Mouse (Mus musculus): Measurements from ENCODE around the gene Nsg2. TPM values are rescaled to one million over a fixed set of nuclear protein-coding genes. Genes with fewer than 3 reads are reported as not detected.
A peak's percentile ranks its signal among the peaks of the same experiment; 100 is the strongest.
"Not testable (repeated sequence)": the region's sequence is repeated elsewhere in the genome, so short reads cannot be mapped to it uniquely, and the experiment has no call there.

Nsg2 gene
- polyA plus RNA-seq (2015; fragmentation: Nextera tagmentation; extraction: Ambion mirVana) = 394 and 482 TPM in 2 replicates

GRCm38 (mm10) chr11:32000281-32000680 is at the start of gene Nsg2:
TSS of gene Nsg2 (plus strand) at chr11:32000463.
- Histone ChIP-seq H3K4me2 (peak within 1 kb of the TSS; percentile 80), H3K9me3 (replicated peaks) (no peaks in the 10 kb centered on the region), H3K4me1 (peaks cover 36% of the 10 kb centered on the region), H3K9ac (replicated peaks) (peak within 1 kb of the TSS; percentile 72), H3K36me3 (peaks cover 16% of the 10 kb centered on the region), H3K4me3 (replicated peaks) (peak within 1 kb of the TSS; percentile 60), H3K27ac (replicated peaks) (peak within 1 kb of the TSS; percentile 93), H3K27me3 (replicated peaks) (no peaks in the 10 kb centered on the region)
- ATAC-seq (ENCODE audit: low FRiP score) = peak; percentile 87
- under 1% methylated on average over 16 of the region's 16 CpGs for WGBS

GRCm38 (mm10) chr11:31960071-31960470 is 40.2 kb upstream of the Nsg2 start:
- no peaks in the 10 kb centered on the region for H3K4me1 ChIP-seq
- no peak for ATAC-seq (ENCODE audit: low FRiP score)
- H3K4me3 ChIP-seq (replicated peaks) = no peak overlapping the region
- no peaks in the 10 kb centered on the region for H3K36me3 ChIP-seq
- no peak overlapping the region for H3K9ac ChIP-seq (replicated peaks)
- no peaks in the 10 kb centered on the region for H3K9me3 ChIP-seq (replicated peaks)
- H3K27ac ChIP-seq (replicated peaks) = no peak overlapping the region
- H3K27me3 ChIP-seq (replicated peaks) = no peaks in the 10 kb centered on the region
- no peak overlapping the region for H3K4me2 ChIP-seq

GRCm38 (mm10) chr11:31963993-31964392 is 36.3 kb upstream of the Nsg2 start:
- no peak overlapping the region for H3K4me2 ChIP-seq
- no peak overlapping the region for H3K27ac ChIP-seq (replicated peaks)
- ATAC-seq (ENCODE audit: low FRiP score) = no peak
- no peaks in the 10 kb centered on the region for H3K9me3 ChIP-seq (replicated peaks)
- H3K27me3 ChIP-seq (replicated peaks) = no peaks in the 10 kb centered on the region
- no peak overlapping the region for H3K4me3 ChIP-seq (replicated peaks)
- H3K36me3 ChIP-seq = no peaks in the 10 kb centered on the region
- H3K9ac ChIP-seq (replicated peaks) = no peak overlapping the region
- H3K4me1 ChIP-seq = peaks cover 5% of the 10 kb centered on the region; the same call in 1 of the 2 replicates
- 96% methylated on average over 1 of the region's 1 CpGs for WGBS

- peak; percentile 50; the same call in 1 of the 2 replicates for ATAC-seq (ENCODE audit: low FRiP score)
- H3K4me2 ChIP-seq = peak within 1 kb of the TSS; percentile 55
- WGBS = 46% methylated on average over 49 of the region's 49 CpGs
- H3K9ac ChIP-seq (replicated peaks) = no peak within 1 kb of the TSS
- H3K4me1 ChIP-seq = peaks cover 5% of the 10 kb centered on the region; the same call in 1 of the 2 replicates
- H3K9me3 ChIP-seq (replicated peaks) = no peaks in the 10 kb centered on the region
- no peaks in the 10 kb centered on the region for H3K27me3 ChIP-seq (replicated peaks)
- no peak within 1 kb of the TSS for H3K27ac ChIP-seq (replicated peaks)
- peak within 1 kb of the TSS; percentile 26; the same call in 1 of the 2 replicates for H3K4me3 ChIP-seq (replicated peaks)
- no peaks in the 10 kb centered on the region for H3K36me3 ChIP-seq
Measured at GRCm38 (mm10) chr11:31965256-31966134, 34.8 kb upstream of the Nsg2 start, which contains the start of gene 4930524B15Rik. TSS of gene 4930524B15Rik (plus strand) at chr11:31965592.

- Histone ChIP-seq H3K4me3 (replicated peaks) (no peak overlapping the region), H3K9me3 (replicated peaks) (no peaks in the 10 kb centered on the region), H3K4me1 (no peaks in the 10 kb centered on the region), H3K27ac (replicated peaks) (no peak overlapping the region), H3K4me2 (no peak overlapping the region), H3K9ac (replicated peaks) (no peak overlapping the region), H3K36me3 (no peaks in the 10 kb centered on the region), H3K27me3 (replicated peaks) (no peaks in the 10 kb centered on the region)
- ATAC-seq (ENCODE audit: low FRiP score) = no peak
- 78% methylated on average over 4 of the region's 4 CpGs for WGBS
Measured at GRCm38 (mm10) chr11:31974132-31974531, 26.1 kb upstream of the Nsg2 start.

GRCm38 (mm10) chr11:31974826-31975225 is 25.4 kb upstream of the Nsg2 start:
- Histone ChIP-seq H3K4me2 (no peak overlapping the region), H3K36me3 (no peaks in the 10 kb centered on the region), H3K9ac (replicated peaks) (no peak overlapping the region), H3K9me3 (replicated peaks) (0 out of 2 replicates have a peak, but pooled peaks cover under 1% of the 10 kb centered on the region), H3K4me3 (replicated peaks) (no peak overlapping the region), H3K27ac (replicated peaks) (no peak overlapping the region), H3K27me3 (replicated peaks) (no peaks in the 10 kb centered on the region), H3K4me1 (no peaks in the 10 kb centered on the region)
- 70% methylated on average over 8 of the region's 8 CpGs for WGBS
- ATAC-seq (ENCODE audit: low FRiP score) = no peak

GRCm38 (mm10) chr11:31975678-31976077 is 24.6 kb upstream of the Nsg2 start:
- Histone ChIP-seq H3K4me1 (no peaks in the 10 kb centered on the region), H3K36me3 (no peaks in the 10 kb centered on the region), H3K27ac (replicated peaks) (no peak overlapping the region), H3K4me3 (replicated peaks) (no peak overlapping the region), H3K9ac (replicated peaks) (no peak overlapping the region), H3K27me3 (replicated peaks) (no peaks in the 10 kb centered on the region), H3K9me3 (replicated peaks) (0 out of 2 replicates have a peak, but pooled peaks cover 6% of the 10 kb centered on the region), H3K4me2 (no peak overlapping the region)
- 87% methylated on average over 5 of the region's 5 CpGs for WGBS
- ATAC-seq (ENCODE audit: low FRiP score) = no peak

GRCm38 (mm10) chr11:31976137-31976536 is 24.1 kb upstream of the Nsg2 start:
- ATAC-seq (ENCODE audit: low FRiP score) = no peak
- H3K27me3 ChIP-seq (replicated peaks) = no peaks in the 10 kb centered on the region
- 81% methylated on average over 5 of the region's 5 CpGs for WGBS

GRCm38 (mm10) chr11:31980089-31980488 is 20.2 kb upstream of the Nsg2 start:
- not testable (repeated sequence) for H3K27ac ChIP-seq (replicated peaks)

More at GRCm38 (mm10) chr11:31976137-31976536, 24.1 kb upstream of the Nsg2 start:
- Histone ChIP-seq H3K4me3 (replicated peaks) (no peak overlapping the region), H3K4me1 (no peaks in the 10 kb centered on the region), H3K36me3 (no peaks in the 10 kb centered on the region), H3K27ac (replicated peaks) (no peak overlapping the region), H3K9me3 (replicated peaks) (0 out of 2 replicates have a peak, but pooled peaks cover 6% of the 10 kb centered on the region), H3K4me2 (no peak overlapping the region), H3K9ac (replicated peaks) (no peak overlapping the region)

GRCm38 (mm10) chr11:31981830-31982229 is 18.4 kb upstream of the Nsg2 start:
- 92% methylated on average over 7 of the region's 7 CpGs for WGBS
- H3K4me2 ChIP-seq = no peak overlapping the region
- no peak overlapping the region for H3K9ac ChIP-seq (replicated peaks)
- no peaks in the 10 kb centered on the region for H3K27me3 ChIP-seq (replicated peaks)
- ATAC-seq (ENCODE audit: low FRiP score) = no peak
- no peaks in the 10 kb centered on the region for H3K4me1 ChIP-seq
- H3K27ac ChIP-seq (replicated peaks) = no peak overlapping the region
- no peak overlapping the region for H3K4me3 ChIP-seq (replicated peaks)
- H3K9me3 ChIP-seq (replicated peaks) = 0 out of 2 replicates have a peak, but pooled peaks cover 6% of the 10 kb centered on the region
- H3K36me3 ChIP-seq = no peaks in the 10 kb centered on the region

More at GRCm38 (mm10) chr11:31980089-31980488, 20.2 kb upstream of the Nsg2 start:
- not testable (repeated sequence) for H3K9me3 ChIP-seq (replicated peaks); H3K27me3 ChIP-seq (replicated peaks); H3K4me1 ChIP-seq; H3K4me3 ChIP-seq (replicated peaks); H3K9ac ChIP-seq (replicated peaks); H3K4me2 ChIP-seq; H3K36me3 ChIP-seq; ATAC-seq (ENCODE audit: low FRiP score)
- 88% methylated on average over 5 of the region's 5 CpGs for WGBS

GRCm38 (mm10) chr11:31982247-31982943 is 17.9 kb upstream of the Nsg2 start:
- not testable (repeated sequence) for H3K36me3 ChIP-seq; H3K4me3 ChIP-seq (replicated peaks); H3K27me3 ChIP-seq (replicated peaks); H3K4me2 ChIP-seq; H3K9ac ChIP-seq (replicated peaks); ATAC-seq (ENCODE audit: low FRiP score); H3K9me3 ChIP-seq (replicated peaks); H3K27ac ChIP-seq (replicated peaks); H3K4me1 ChIP-seq
- 88% methylated on average over 13 of the region's 13 CpGs for WGBS
